Mouse (Mus musculus) B cell, adult 2 months (primary cell): ENCODE measurements around the gene Rbfox1.

ENCODE experiments used
- DNase-seq, 2 experiments: peaks; one replicate each; pipeline ENCODE4 v3.0.0; 2022

Rbfox1 gene

DNA sequence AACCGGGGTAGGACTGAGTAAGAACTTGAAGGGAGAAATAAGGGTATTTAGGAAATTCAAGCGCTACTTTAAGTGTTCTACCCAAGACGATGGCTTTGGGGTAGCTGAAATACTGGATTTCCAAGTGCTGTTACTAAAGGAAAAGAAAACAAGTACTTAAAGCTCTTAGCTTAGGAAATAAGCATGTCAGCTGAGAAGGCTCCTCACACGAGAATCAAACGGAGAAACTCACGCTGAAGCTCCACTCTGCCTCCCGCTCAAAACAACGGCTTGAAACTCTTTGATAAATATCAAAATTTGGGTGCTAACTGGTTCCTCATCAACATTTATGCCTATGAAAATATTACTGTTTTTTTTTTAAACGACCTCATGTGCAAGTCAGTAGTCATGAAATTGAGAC, 1166.8 kb downstream of the Rbfox1 start:
- DNase-seq, result no peak

DNA sequence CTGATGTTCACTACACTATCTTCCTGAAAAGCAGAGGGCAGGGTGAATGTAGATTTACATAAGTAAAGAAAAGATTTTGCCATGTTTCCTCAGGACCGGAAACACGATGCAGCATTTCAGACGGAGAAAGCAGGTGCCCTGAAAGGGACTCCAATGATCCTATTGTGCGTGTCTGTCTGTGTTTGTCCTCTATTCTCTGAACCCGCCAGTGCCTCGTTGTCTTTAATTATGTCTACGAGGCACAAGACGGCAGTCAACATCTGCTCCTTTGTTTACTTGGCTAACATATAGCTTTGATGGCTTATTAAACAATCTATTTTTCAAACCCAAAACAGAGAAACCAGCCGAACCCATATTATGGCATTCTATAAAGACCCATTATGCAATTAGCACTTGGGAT, 1167.3 kb downstream of the Rbfox1 start:
- DNase-seq, result no peak

DNA sequence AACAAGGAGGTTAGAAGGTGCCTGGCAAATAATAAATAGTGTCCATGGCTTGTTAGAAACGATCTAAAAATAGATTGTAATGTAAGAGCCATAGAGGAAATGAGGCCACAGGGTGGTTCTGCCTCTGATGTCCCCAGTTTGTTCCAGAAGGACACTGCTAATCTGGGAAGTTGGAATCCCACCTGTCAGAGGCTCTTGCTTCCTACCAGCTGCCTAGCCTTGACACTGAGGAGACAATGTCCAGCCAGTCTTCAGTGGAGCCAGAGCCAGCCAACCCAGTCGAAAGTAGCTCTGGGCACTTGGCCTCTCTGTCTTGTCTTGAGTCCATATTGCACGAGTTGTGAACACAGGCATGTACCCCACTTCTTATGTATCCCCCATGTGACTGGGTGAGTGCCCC, 1172.6 kb downstream of the Rbfox1 start:
- no peak for DNase-seq

DNA sequence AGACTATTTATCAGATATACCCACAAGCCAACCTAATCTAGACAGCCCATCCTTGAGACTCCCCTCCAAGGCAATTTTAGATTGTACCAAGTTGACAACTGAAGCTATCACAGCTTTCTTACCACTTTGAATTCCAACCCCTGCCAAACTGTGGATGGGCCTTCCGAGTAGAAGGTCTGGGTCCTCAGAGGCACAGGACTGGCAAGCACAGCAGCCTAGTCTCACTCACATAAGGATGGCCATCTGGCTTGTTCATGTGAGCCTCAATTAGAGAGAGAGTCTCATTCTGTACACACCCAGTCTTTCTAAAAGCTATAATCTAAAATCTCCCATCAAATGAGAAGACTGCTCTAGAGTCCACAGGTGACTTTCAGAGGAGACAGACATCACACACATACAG, 1173.4 kb downstream of the Rbfox1 start:
- DNase-seq, result no peak

DNA sequence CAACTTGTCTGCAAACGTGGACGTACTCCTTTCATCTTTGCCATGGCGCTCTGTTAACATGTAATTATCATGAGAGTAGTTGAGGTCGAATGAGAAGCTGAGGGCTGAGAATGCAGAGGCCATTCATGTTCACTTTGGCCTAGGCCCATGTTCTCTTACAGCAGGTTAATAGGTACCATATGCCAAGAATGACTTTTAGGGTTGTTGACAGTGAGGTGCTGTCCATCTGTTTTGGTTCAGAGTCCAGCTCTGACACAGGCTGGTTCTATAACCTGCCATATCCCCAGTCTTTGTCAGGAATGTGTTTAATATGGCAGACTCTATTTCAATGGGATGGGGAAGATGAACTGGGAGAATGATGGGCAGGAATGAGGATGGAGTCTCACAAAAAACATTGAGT, 1174.4 kb downstream of the Rbfox1 start:
- no peak for DNase-seq

DNA sequence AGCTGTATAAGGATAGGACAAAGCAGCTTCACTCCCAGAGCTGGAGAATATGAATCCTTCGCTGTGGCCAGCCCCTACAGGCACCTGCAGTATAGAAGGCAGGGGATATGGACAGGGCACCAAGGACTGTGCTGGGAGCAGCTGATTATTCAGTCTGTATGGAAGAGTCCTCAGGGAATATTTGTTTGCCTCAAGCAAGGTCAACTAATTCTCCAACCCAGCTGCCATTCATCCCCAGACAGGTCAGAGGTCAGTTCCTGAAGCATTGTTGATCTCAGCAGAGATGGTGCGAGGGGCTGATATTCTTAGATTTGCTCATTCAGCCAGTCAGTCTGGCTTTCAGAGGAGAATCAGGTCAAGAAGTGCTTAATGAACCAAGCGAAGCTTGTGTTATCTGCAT, 1175.7 kb downstream of the Rbfox1 start:
- DNase-seq, result no peak

DNA sequence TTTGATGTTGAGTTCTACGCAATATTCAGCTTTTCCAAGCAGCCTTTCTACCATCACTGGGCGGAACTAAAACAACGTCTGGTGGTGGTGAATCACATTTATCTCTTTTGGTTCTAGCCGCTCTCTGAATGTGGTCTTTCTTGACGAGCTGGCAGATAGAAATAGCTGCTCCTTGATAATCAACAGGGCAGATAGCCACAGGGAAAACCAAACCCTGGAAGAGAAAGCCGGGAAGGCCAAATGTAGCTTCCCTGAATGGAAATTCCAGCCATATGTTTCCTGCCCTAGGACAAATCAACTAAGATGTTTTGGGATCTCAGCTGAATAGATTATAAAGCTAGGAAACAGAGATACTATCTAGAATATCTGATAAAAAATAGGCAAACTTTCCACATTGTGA, 1177.4 kb downstream of the Rbfox1 start:
- DNase-seq, result no peak

DNA sequence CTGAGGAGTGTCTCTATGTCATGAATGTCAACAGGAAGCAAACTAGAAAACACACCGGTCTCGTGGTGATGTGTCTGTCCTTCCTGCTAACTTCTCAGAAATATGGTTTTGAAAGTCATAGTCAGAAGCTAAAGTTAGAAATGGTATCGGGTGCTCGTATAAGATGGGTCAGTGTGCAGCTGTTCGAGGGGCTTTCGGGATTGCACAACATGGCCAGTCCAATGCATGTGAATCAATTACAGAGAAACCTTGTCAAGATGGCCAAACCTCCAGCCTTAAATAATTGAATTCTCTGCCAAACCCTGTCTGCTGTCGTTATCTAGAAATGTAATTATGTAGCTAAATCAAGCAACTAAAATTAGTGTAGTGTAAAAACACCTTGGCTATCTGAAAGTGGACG, 1182.0 kb downstream of the Rbfox1 start:
- DNase-seq, result no peak

DNA sequence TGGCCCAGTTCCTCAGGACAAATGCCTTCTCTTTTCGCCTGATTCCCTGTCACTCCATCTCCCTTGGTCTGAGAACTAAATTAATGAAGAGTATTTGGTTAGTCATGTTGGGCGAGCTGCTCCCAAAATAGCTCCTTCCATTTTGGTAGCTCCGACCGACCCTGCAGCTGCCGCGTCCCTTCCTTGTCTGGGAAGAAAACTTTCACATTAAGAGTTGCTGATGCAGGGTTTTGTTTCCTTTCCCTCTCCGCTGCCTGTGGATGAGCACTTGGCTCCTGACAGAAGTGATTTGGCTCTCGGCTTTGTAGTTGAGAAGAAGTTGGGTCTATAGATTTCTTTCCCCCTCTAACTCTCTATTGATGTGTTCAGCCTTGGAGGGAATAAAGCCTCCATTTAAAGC, 1184.4 kb downstream of the Rbfox1 start:
- DNase-seq, result no peak

DNA sequence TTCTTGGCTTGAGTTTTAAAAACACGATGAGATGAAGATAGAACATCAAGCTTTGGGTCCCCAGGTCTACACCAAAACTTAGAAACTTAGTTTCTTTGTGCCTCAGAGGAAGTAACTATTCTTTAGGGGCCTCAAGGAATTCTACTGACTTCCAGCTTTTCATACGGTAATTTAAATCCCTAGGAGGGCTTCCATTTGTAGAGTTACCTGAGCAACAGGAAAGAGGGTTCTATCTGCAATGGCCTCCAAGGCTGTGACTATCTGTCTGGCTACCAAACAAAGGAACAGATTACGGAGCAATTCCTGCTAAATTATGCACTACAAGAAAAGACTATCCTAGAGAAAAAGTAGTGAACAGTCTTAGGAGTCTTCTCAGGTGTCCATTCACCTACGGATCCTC, 1189.6 kb downstream of the Rbfox1 start:
- no peak for DNase-seq

DNA sequence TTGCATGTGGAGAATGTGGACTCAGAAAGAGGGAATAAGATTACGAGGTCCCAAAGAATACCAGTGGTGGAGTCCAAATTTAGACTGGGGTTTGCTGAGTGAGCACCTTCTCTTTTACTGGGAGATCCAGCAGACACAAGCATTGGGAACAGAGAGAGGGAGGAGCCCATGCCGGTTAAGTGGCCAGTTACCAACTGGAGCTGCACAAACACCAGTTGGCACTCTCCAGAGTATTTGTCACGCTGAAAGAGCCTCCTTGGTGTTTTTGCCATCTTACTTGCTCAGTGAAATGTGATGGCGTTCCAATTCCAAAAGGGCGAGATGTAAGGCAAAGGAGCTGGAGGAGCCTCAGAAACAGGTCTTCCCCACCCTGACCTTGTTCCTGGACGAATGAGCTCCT, 1190.6 kb downstream of the Rbfox1 start:
- no peak for DNase-seq

DNA sequence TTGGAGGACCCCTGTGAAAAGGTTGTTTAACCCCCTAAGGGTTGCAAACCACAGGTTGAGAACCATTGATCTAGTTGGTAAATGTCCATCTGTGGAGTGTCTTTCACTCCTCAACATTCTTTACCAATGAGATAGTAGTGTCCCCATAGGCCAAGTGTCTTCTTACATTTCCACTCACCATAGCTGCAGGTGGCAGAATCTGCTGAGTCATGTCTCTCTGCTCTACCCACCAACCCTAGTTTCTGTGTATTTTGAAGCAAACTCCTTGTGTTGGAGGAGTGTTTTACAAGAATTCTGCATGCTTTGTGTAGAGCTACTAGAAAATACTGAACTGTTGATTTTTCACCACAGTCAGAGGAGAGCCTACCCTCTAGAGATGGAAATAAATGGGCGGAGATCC, 1191.2 kb downstream of the Rbfox1 start:
- DNase-seq, result no peak

DNA sequence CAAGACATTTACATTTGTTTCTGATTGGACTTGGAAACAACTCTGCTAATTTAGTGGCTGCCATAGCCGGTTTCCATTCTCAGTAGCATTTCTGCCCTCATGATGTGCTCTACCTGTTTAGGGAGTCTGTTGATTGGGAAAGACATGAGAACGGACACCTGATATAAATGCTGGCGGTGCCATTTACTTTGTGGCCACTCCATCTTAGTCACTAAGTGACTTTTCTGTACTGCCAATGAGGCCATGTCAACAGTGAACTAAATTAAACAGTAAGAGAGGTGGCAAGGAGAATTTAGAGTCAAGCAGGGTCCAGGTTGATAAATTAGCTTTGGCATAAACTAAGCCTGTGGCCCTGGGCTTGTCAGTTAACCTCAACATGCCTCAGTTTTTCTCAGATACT, 1191.6 kb downstream of the Rbfox1 start:
- no peak for DNase-seq

DNA sequence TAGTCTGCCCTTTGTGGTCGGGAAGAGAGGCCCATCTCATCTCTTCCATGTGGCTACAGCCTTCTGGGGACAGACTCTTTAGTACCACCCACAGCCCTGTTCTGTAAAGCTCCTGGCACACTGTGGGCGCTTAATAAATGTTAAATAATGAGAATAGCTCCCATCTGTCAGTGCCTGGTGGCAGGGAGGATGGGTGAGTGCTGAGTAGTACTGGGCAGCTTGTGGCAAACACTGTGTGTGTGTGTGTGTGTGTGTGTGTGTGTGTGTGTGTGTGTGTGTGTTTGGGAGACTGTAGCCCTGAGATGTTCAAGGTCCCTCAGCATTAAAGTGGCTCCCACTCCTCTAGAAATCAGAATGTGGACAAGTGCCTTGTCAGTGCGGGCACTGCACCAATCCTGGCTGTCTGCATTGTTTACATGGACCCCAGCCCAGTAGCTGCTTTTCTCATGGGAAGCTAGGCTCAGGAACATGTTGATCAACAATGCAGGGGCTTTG, 1196.0 kb downstream of the Rbfox1 start:
- no peak for DNase-seq

DNA sequence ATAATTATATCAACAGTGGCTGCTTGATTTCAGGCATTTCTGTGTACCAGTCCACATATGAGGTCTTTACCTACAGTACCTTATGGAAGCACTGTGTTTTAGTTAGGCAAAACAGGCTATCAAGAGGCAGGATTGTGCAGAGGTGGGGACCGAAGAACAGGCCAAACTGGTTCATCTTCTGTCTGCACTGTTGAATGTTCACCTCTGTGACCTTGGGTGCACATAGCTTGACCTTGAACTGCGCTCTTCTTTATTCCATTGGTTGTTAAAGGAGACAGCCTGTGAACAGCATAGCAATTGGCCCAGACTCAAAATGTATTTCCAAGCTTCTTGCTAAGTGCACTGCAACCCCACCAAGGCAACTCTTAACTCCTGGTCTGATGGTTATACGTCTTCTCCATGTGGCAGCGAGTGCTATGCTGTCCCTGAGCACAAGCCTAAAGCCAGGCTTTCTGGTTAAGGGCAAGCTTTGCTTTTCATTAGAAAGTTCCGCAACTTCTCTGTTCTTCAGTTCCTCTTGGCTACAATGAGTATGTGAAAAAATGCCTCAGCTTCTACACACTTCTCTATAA, 1196.6 kb downstream of the Rbfox1 start:
- DNase-seq, result no peak

DNA sequence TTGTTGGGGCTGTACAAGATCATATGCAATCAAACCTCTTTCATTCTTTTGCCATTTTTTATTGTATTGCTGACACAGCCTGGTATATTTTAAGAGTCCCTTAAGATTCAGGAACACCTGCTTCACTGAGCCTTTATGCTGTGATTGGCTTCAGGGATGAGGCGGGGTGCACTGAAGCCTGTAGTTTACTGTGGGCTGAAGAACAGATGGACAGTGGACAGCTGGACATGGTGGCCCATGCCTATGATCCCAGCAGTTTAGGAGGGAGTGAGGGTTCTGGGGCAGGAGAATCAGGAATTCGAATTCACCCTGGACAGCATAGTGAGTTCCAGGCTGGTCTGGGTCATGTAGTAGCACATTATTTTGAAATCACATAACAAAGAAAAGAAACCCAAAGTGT, 1198.8 kb downstream of the Rbfox1 start:
- no peak for DNase-seq

DNA sequence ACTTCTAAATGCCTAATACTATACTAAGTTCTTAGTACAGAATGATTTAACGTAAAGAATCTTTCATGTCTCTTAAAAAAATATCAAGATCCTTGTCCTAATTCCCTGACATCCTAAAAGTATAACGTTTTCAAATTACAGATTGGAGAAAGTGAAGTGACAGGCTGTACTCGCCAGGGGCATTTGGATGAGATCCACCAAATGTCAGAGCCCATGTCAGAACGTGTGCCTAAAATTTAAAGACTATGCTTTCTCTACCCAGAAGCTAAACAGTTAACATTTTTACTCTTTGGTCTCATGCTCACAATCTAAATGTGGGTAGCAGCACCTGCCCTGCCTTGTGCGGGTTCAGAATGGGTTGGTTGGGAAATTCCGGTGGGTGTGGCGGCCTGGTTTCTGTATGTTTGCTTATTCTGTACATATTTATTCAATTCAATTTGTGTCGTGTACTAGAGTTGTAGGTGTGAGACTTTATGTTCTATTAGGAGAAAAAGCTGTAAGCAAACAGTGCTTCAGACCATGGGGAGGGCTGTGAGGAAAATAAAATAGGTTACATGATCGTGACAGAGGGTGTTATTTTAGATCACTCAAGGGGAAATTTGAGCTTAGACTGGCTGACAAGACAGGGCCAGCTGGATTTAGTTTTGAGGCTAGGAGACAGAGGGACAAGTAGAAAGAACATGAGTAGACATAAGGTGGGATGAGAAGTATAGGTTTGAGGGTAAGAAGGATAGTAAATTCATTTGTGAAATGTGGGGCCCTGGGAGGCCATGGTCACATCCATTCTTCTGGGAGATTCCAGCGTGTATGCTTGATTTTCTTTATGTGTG, 1203.7 kb downstream of the Rbfox1 start:
- DNase-seq, result no peak

DNA sequence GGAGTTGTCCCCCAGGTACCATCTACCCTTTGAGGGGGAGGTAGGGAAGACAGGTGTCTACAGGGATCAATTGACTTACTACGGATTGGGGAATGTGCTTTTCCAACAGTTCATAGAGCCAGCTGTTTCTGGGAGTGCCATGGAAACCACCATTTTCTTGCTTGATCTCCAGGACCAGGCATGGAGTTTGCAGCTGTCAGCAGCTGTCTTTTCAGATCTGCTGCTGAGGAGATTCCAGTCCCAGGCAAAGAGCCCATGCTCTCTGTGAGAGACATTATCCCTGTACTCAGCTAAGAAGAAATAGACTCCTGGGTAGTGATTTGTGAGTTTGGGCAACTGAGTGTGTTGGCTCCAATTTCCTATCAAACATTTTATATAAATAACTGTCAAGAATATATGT, 1204.3 kb downstream of the Rbfox1 start:
- no peak for DNase-seq

DNA sequence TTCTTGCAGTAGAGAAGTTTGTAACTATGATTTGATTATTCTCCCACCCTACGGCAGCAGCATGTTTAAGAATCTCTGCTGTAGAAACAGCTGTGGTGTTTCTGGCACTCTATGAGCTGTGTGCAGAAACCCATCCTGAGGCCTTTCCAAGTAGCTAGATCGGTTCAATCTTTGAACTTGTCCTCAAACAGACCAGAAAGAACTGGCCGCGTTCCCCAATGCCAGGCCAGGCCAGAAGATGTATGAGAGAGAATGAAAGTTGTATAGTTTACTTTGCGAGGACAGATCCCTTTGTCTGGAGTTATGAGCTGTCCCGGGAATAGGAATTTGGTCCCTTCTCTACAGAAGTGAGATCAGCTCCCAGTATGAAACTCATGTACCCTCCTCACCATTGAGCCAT, 1205.0 kb downstream of the Rbfox1 start:
- DNase-seq, result no peak

DNA sequence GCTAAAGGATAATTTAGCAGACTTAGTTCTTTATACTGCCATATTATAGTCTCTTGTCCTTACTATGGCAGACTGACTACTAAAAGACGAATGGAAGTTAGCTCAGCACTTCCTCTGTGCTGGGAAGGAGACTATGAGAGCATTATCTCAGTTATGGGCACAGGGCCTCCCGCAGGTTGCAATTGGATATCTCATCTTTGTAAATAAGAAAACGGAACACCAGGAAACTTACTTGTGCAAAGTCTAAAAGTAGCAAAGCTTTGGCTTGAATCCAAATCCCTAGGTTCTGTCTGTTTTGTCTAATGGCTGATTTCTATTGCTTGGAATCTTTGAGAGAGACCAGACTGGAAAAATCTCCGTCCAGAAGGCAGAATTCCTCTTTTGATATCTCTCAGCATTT, 1207.7 kb downstream of the Rbfox1 start:
- no peak for DNase-seq

DNA sequence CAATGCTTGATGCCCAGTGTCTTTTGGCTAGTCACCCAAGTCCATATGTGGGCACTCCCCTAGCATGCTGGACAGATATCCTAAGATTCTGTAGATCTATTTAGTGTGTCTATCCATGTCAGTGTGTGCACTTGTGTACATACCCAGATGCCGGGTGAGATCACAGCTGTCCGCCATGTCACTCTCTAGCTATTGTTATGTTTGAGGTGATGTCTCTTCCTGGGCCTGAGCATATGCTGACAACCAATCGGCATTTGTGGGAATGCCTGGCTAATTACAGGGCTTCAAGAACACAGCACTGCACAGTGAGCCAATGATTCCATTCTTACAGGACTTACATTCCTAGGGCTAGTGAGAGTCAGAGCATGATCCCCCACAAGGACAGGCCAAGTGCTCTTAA, 1208.5 kb downstream of the Rbfox1 start:
- no peak for DNase-seq

DNA sequence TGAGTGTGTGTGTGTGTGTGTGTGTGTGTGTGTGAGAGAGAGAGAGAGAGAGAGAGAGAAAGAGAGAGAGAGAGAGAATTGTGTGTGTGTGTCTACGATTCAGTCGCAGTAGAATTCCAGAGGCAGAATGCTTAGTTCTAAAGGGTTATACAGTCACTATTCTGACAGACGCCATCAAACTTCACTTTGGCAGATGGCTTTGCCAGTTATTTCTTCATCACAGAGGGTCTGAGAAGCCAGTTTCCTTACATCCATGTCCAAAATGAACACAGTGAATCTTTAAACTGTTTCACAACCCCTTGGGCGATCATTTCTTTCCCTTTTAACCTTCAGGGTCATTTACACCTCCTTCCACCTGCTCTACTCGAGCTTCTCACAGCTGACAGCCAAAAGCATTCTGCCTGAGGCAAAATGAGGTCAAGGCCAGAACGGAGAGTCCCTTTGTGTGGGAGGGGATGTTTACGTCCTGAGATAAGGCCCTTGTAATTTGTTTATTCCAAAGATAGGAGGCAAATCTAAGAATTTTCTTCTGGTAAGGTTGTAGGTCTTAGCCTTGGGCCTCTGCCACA, 1209.1 kb downstream of the Rbfox1 start:
- DNase-seq, result no peak

DNA sequence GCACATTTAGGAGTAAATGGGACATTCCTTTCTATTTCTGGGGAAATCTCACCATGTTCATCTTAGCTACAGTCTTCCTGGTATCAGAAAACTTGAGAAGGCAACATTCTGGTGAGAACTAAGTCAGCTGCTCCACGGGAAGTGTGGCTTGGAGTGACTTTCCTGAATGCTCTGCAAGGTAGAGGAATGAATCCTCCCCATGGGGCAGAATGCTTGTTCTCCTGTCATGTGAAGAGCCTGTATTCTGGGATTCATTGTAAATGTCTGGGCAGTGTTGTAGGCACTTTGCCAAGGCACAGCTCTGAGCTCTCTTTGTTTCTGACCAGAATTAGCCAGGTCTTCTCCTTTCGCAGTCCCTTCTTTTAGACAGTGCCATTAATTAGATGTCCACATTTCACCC, 1211.9 kb downstream of the Rbfox1 start:
- DNase-seq, result no peak

DNA sequence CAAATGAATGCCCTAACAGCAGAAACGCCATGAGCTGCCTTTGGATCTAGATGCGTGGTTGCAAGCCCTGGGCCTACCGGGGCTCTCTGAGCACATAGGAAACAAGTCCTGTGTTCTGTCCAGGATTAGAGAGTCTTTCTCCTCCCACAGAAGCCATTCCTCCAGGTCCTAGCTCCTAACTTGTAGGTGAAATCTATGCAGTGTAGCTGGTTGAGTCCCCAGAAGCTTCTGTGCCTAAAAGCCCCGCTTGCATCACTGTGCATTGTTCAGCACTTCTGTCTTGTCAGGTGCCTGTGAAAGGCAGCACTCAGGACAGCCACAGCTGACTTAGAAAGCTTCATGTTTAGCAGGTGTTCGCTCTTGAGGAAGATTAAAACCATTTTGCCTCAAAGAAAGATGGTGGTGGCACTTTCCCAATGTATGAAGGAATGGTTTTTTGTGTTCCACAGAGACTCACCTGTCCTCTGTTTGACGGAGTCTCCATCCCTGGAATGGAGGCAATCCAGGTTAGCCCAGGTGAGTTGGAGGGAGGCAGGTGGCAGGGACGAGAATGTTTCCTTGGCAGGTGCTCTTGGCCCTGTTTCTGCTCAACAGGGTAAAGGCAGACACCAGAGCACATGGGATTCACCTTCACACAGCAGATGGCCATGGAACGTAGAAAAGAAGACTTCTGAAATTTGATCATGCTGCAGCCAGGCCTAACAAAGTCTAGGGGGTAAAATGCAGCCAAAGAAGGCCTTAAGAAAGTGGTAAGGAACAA, 1213.0 kb downstream of the Rbfox1 start:
- no peak for DNase-seq
